Mouse (Mus musculus) adipocyte (in vitro differentiated cells): ENCODE data around the gene Lalba.
"Not testable (repeated sequence)": the region's sequence is repeated elsewhere in the genome, so short reads cannot be mapped to it uniquely, and the experiment has no call there.

Source experiments
- DNase-seq: peaks from one replicate; pipeline ENCODE4 v3.0.0-alpha.2; 2016; ENCODE audit warnings: low spot score

Gene Lalba

DNA sequence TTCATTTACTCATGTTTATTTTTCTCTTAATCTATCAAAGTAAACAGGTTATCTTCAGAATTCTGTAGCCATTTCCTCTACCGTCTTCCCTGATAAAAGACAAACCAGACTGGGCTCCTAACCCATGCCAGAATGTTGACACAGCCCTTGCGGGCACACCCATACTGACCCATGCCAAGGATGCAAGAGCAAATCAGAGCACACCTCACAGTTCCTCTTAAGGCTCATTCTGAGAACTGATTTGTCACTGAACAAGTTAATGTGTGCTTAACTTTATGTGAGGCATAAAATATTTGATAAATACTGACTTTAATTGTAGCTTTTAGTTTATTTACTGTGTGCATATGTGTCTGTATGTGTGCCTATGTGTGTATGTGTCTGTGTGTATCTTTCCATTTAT is 8.8 kb upstream of the Lalba start:
- DNase-seq, result no peak

- no peak for DNase-seq
Observed at GRCm38 (mm10) chr15:98486433-98487021, 4.0 kb upstream of the Lalba start.

DNA sequence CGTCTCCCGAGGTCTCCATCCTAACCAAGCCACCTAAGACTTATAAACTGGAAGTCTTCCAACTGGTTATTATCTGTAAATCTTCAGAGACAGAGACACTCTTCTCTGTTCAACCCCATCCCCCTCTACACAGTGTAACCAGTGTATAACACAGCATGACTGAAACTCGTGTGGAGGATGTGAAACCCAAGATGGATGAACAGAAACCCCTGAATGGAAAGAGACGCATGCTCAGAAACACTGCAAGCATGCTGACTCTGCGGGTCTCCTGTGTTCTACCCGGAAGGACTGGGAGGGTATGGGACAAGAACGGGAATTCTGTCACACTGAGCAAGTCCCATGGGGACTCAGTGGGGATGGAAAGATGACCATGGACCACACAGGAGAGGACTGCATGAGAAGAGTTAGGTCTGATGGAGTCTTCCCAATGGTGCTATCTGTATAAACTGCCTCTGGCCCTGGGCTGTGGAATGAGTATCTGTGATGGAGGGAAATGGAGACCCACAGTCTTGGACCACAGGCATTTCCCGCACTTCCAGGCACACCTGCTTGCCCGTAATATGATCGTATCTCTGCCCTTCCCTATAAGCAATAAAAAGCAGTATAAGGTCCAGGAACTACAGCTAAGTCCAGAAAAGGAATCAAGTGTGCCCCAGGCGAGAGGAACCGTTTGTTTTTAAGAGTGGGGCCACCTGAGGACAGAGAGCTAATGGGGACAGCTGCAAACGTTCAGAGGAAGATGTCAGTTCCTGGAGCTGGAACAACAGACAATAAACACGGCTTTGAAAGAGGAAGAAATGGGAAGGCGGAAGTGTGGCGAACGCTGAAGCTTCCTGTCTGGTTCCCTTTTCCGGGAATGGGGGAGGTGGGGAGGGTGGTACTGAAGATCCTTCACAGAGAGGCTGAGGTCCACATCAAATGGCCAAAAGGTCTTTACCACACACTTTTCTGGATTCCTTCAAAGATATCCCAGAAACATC is 1.7 kb upstream of the Lalba start:
- DNase-seq, result no peak

DNA sequence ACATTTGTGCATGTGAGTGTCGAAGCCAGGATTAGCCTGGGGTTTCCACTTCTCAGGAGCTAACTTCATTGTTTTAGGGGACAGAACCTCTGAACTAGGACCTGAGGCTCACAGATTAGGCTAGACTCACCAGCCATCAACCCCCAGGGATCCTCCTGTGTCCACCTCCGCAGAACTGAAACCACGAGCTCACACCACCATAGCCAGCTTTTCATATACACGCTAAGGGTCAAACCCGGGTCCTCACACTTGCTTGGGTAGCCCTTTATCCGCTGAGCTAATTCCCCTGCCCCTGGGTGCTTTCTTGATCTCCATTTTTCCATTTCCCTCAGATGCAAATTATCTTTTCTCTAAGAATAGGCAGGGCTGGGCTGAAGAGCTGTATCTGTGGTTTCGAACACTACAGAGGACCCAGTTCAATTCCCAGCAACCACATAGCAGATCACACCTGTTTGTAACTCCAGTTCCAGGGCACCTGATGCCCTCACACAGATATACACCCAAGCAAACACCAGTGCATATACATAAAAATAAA is 2.9 kb downstream of the Lalba start:
- DNase-seq, result no peak

- no peak for DNase-seq
Observed at GRCm38 (mm10) chr15:98476281-98476680, 6.2 kb downstream of the Lalba start.

- DNase-seq, result peak; percentile 40
Observed at GRCm38 (mm10) chr15:98475382-98475781, 7.1 kb downstream of the Lalba start.

- DNase-seq, result no peak
Observed at GRCm38 (mm10) chr15:98474958-98475357, 7.6 kb downstream of the Lalba start.

DNA sequence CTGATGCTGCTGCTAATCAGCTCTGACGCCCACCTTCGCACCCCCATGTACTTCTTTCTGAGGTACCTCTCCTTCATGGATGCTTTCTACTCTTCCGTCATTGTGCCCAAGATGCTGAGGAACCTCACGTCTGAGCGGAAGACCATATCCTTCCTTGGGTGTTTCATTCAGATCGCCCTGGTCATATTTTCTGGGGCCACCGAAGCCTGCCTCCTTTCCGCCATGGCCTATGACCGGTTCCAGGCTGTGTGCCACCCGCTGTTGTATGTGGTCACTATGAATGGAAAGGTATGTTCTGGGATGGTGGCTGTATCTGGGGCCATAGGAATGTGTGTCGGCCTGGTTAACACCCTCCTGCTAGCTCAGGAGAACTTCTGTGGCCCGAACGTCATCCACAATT is 11.0 kb downstream of the Lalba start:
- no peak for DNase-seq

GRCm38 (mm10) chr15:98469596-98469995 is 12.9 kb downstream of the Lalba start, which contains the start of gene OR5BS1P:
Gene OR5BS1P, plus strand, starts transcription at chr15:98469896.
- DNase-seq, result no peak

DNA sequence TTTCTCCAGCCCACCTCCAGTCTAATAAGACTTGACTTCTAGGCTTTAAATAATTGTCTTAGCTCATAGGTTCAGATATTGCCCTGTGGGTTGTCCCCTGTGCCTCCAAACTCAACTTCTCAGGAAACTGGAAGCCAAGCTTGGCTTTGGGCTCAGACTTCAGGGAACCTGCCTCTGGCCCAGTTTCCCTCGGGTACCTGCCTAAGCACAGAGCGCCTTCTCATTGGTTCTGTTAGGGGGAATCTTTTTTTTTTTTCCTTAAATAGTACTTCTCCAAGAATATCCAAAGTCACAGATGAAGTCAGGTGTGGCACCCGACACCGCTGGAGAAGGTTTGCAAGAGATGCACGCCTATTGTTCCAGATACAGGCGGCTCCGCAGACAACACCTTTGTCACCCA is 30.2 kb downstream of the Lalba start, which contains the start of gene Olfr281:
Gene Olfr281 (plus strand): TSS at position 301 of the 400 bp plus-strand sequence.
- no peak for DNase-seq

DNA sequence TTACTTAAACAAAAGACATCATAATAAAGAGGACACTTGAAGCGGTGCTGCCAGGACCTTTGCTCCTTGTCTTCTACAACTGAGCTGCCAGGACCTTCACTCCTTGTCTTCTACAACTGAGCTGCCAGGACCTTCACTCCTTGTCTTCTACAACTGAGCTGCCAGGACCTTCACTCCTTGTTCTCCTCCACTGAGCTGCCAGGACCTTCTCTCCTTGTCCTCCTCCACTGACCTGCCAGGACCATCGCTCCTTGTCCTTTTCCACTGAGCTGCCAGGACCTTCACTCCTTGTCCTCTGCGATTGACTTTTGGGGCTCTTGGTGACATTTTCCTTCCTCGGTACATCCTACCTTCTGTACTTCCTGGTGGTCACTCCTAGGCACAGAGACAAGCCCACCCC is 34.0 kb downstream of the Lalba start:
- DNase-seq, result no peak

GRCm38 (mm10) chr15:98444561-98444960 is 38.0 kb downstream of the Lalba start:
- DNase-seq, result peak; percentile 61

GRCm38 (mm10) chr15:98430925-98431324 is 51.6 kb downstream of the Lalba start, which contains the start of gene Olfr282:
Gene Olfr282, plus strand, starts transcription at chr15:98431225.
- DNase-seq, result not testable (repeated sequence)
